Mouse (Mus musculus) midbrain, postnatal 0 days (tissue): Measurements from ENCODE around the gene Psmd14. TPM values are rescaled to one million over a fixed set of nuclear protein-coding genes. Genes with fewer than 3 reads are reported as not detected.

Experiments used
- ATAC-seq: fragments of 200-750 bp; cut with Nextera tagmentation; 2 replicates; pipeline ENCODE4 v1.8.0; 2017; ENCODE audit warnings: moderate number of reproducible peaks, mild to moderate bottlenecking, moderate TSS enrichment, moderate library complexity; ENCODE audit not compliant: low FRiP score
- DNase-seq: peaks from one replicate; pipeline ENCODE4 v3.0.0-alpha.2; 2015; ENCODE audit warnings: low spot score
- H3K27ac ChIP-seq: fragments of 300-500 bp; sonication (generic); 2 replicates; pipeline ENCODE4 v1.5.1; 2014; ENCODE audit warnings: low read depth, mild to moderate bottlenecking, low read length, mixed read lengths
- H3K27me3 ChIP-seq: fragments of 300-500 bp; sonication (generic); 2 replicates; pipeline ENCODE4 v1.6.1; 2014; ENCODE audit warnings: low read length, control low read depth, mixed read lengths; ENCODE audit not compliant: insufficient read depth
- H3K36me3 ChIP-seq: fragments of 300-500 bp; sonication (generic); 2 replicates; pipeline ENCODE4 v1.6.1; 2014; ENCODE audit warnings: low read length, control low read depth, mixed read lengths; ENCODE audit not compliant: insufficient read depth
- H3K4me1 ChIP-seq: fragments of 300-500 bp; sonication (generic); 2 replicates; pipeline ENCODE4 v1.6.1; 2014; ENCODE audit warnings: mild to moderate bottlenecking, control low read depth, antibody characterized with exemption, low read length, mixed read lengths; ENCODE audit not compliant: insufficient read depth
- H3K4me2 ChIP-seq: fragments of 300-500 bp; sonication (generic); 2 replicates; pipeline ENCODE4 v1.6.1; 2014; ENCODE audit warnings: low read depth, mild to moderate bottlenecking, low read length, mixed read lengths; ENCODE audit not compliant: poor library complexity, severe bottlenecking
- H3K4me3 ChIP-seq: fragments of 300-500 bp; sonication (generic); 2 replicates; pipeline ENCODE4 v1.5.1; 2014; ENCODE audit warnings: low read depth, mild to moderate bottlenecking, low read length, moderate library complexity
- H3K9ac ChIP-seq: fragments of 300-500 bp; sonication (generic); replicated peaks from 2 replicates; pipeline ENCODE4 v1.6.1; 2014; ENCODE audit warnings: mild to moderate bottlenecking, low read length, moderate library complexity, mixed read lengths; ENCODE audit not compliant: poor library complexity, severe bottlenecking
- H3K9me3 ChIP-seq: fragments of 300-500 bp; sonication (generic); 2 replicates; pipeline ENCODE4 v1.6.1; 2016; ENCODE audit warnings: low read length, control low read depth
- CTCF ChIP-seq: IDR thresholded peaks from 2 replicates; pipeline ENCODE4 v1.5.1; 2016; ENCODE audit warnings: antibody characterized with exemption, mild to moderate bottlenecking
- WGBS: fragments of 180-500 bp; shearing (Covaris S2); extraction: QIAGEN DNeasy Blood & Tissue Kit; methylation state at CpG from one replicate; pipeline ENCODE4 v1.1.7; 2014; 5-methylcytosine and 5-hydroxymethylcytosine counted together
- polyA plus RNA-seq: library from polyadenylated mRNA; unstranded; fragments of >200 nt; fragmentation: Nextera tagmentation; extraction: Ambion mirVana; gene quantifications from 2 replicates; pipeline ENCODE4 v1.2.1, GENCODE M21; 2015
- total RNA-seq: library from RNA; depleted of rRNA; stranded (reverse); fragments of >200 nt; gene quantifications from 2 replicates; pipeline ENCODE4 v1.2.3, GENCODE M21; 2014

The Psmd14 gene
- total and polyA plus RNA-seq, 2 experiments from 2014 or later: 87.4 to 197 TPM

- no peak for ATAC-seq
- TF ChIP-seq CTCF: no peak
- Histone ChIP-seq H3K9ac (no peak overlapping the region), H3K9me3 (no peaks in the 10 kb centered on the region), H3K36me3 (no peaks in the 10 kb centered on the region), H3K27ac (no peak overlapping the region), H3K4me2 (no peak overlapping the region), H3K4me1 (no peaks in the 10 kb centered on the region), H3K27me3 (no peaks in the 10 kb centered on the region), H3K4me3 (no peak overlapping the region)
- DNase-seq: peak; percentile 4
- WGBS: 50% methylated on average over 2 of the region's 2 CpGs
These were observed 39.8 kb downstream of the Psmd14 start for GRCm38 (mm10) chr2:61751286-61751685.

DNA sequence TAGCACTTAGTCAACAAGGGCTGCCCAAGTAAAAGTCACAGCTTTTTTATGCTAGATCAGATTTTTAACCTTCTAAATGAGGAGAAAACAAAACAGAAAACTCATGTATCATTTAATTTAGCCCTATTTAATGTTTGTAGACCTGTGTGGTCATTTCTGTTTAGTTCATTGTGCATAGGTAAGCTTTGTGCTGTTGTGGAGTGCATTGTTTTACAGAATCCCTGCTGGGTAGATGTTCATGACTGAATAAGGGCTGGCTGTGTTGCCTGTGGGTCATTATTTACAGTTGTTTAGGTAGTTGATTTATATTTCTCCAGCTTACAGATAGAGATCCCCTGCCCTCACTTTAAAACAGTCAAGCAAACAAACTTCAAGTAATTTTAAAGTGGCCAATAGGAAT, 40.9 kb downstream of the Psmd14 start:
- TF ChIP-seq CTCF: no peak
- H3K36me3 ChIP-seq: no peaks in the 10 kb centered on the region
- no peaks in the 10 kb centered on the region for H3K4me1 ChIP-seq
- H3K27me3 ChIP-seq: no peaks in the 10 kb centered on the region
- H3K9ac ChIP-seq: no peak overlapping the region
- H3K4me3 ChIP-seq: no peak overlapping the region
- H3K4me2 ChIP-seq: no peak overlapping the region
- no peaks in the 10 kb centered on the region for H3K9me3 ChIP-seq
- ATAC-seq: no peak
- H3K27ac ChIP-seq: no peak overlapping the region
- no peak for DNase-seq

DNA sequence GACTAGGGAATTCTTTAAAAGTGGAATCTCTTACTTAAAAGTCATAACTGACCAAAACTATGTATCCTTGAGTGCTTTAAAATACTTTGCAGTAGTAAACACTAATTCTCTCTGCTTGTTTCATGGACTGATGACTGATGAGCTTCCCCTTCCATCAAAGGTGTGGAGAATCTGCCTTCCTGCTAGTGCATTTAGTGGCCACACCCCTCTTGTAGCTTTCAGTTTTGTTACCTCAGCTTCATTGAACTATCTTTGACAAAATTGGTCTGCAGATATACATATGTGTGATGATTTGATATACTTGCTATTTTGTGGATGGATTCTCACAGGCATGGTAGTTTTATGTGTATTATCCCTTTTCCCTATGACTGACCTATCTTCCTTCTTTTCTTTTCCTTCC, 43.5 kb downstream of the Psmd14 start:
- Histone ChIP-seq H3K27ac (no peak overlapping the region), H3K4me3 (no peak overlapping the region), H3K27me3 (no peaks in the 10 kb centered on the region), H3K9ac (no peak overlapping the region), H3K9me3 (no peaks in the 10 kb centered on the region), H3K36me3 (no peaks in the 10 kb centered on the region), H3K4me2 (no peak overlapping the region), H3K4me1 (no peaks in the 10 kb centered on the region)
- TF ChIP-seq CTCF: no peak
- ATAC-seq (no peak), DNase-seq (no peak)

- H3K4me2 ChIP-seq: no peak overlapping the region
- no peak overlapping the region for H3K4me3 ChIP-seq
- DNase-seq: no peak
- H3K27ac ChIP-seq: no peak overlapping the region
- H3K27me3 ChIP-seq: no peaks in the 10 kb centered on the region
- H3K36me3 ChIP-seq: no peaks in the 10 kb centered on the region
- ATAC-seq: no peak
- no peak overlapping the region for H3K9ac ChIP-seq
- 89% methylated on average over 5 of the region's 5 CpGs for WGBS
- no peaks in the 10 kb centered on the region for H3K9me3 ChIP-seq
- TF ChIP-seq CTCF: no peak
- no peaks in the 10 kb centered on the region for H3K4me1 ChIP-seq
These were observed 47.9 kb downstream of the Psmd14 start for GRCm38 (mm10) chr2:61759234-61759855.

GRCm38 (mm10) chr2:61760044-61760443, 48.5 kb downstream of the Psmd14 start:
- WGBS: 79% methylated on average over 3 of the region's 3 CpGs
- ATAC-seq (no peak), DNase-seq (no peak)
- Histone ChIP-seq H3K27ac (no peak overlapping the region), H3K9ac (no peak overlapping the region), H3K4me2 (no peak overlapping the region), H3K4me1 (no peaks in the 10 kb centered on the region), H3K4me3 (no peak overlapping the region), H3K36me3 (no peaks in the 10 kb centered on the region), H3K27me3 (no peaks in the 10 kb centered on the region), H3K9me3 (no peaks in the 10 kb centered on the region)
- no peak for TF ChIP-seq CTCF

DNA sequence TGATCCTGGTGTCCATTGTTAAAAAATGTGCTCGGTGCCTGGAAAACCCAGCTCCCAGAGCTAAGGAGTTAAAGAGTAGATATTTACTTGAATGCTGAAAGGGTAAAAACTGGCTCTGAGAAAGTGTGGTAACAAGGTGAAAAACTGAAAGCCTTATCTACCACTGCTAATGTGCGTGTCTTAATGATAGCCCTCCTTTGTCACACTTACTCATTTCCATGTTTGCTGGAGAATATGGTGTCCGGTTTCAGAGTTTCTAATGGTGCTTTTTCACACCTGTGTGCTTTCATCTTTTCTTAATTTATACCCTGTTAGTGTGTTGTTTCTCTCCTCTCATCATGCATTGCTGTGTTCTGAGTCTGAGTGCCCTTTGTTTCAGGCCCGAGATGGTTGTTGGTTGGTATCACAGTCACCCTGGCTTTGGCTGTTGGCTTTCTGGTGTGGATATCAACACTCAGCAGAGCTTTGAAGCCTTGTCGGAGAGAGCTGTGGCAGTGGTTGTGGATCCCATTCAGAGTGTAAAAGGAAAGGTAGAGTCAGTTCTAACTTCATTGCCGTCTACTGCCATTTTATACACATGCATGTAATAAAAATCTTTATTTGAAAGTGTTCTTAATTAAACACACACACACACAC, 53.1 kb downstream of the Psmd14 start:
- no peak for ATAC-seq

More for the DNA sequence above, 53.1 kb downstream of the Psmd14 start:
- no peaks in the 10 kb centered on the region for H3K27me3 ChIP-seq
- no peak for TF ChIP-seq CTCF
- WGBS: 69% methylated on average over 6 of the region's 6 CpGs
- H3K4me3 ChIP-seq: no peak overlapping the region
- no peaks in the 10 kb centered on the region for H3K4me1 ChIP-seq
- no peaks in the 10 kb centered on the region for H3K9me3 ChIP-seq
- H3K36me3 ChIP-seq: no peaks in the 10 kb centered on the region
- H3K4me2 ChIP-seq: no peak overlapping the region
- H3K27ac ChIP-seq: no peak overlapping the region
- DNase-seq: no peak
- H3K9ac ChIP-seq: no peak overlapping the region
